Comparison of ENCODE assay signal across 12 mouse cellular contexts in the genomic region with DNA sequence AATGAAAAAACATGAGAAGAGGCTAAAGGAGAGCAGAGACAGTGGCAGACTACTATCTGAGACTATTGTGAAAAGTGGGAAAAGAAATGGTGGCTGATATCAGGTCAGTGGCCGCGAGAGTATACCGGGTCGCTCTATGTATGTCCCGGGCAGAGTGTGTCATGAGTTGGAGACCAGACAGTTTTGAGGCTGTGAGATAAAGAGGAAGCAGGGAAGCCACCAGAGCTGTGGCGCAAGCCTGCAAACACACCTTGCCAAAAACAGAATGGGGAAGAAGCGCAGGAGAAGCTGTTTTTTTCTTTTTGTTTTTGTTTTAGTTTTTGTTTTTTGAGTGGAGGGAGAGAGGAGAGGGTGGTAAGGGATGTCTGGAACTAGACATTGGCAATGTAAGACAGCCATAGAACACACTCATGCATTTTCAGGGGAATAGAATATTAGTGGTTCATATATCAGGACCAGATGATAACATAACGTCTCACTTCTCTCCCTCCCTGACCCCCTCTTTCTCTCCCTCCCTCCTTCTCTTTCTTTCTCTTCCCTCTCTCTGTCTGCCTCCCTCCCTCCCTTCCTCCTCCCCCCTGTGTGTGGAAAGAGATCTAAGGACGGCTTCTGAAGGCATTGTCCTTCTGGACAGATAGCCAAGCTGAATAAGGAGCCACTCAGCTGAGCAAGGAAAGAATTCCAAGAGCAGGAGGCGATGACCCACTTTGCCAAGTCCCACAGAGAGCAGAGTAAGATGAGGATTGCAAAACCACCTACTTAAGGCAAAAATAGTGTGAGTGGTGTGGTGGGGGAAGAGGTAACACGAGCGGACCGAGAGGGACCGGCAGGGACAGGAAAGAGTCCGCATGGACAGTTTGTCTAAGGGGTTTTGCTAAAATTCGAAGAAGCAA.
A peak's percentile ranks its signal among the peaks of the same experiment; 100 is the strongest.
DNase-seq lines count a peak whose midpoint lies in the region; ATAC-seq lines count a peak whose summit lies in the region.
"Had no signal": no experiment of that assay in that cellular context is flagged by ENCODE, and none has a peak within 500 bp of the region (broad histone marks: within the 10 kb centered on the region; RNA-seq: fewer than 3 reads in every experiment).

No protein-coding gene starts in this region.

- DNase-seq in heart, embryonic 10.5 days (ENCODE audit: low spot score) = no peak
- DNase-seq in B cell, adult 2 months = peak; percentile 46 to 57
- peak; percentile 30 for DNase-seq in lung, postnatal 14 days
- DNase-seq in ovary, postnatal 10 days (ENCODE audit: low spot score) = no peak
- DNase-seq in frontal cortex, postnatal 10 days (ENCODE audit: low spot score in 2 of 2) = no peak
- DNase-seq in layer of hippocampus, postnatal 25 days (ENCODE audit: extremely low spot score in 1 of 2, low spot score in 1 of 2) = no peak
- DNase-seq: cerebellum, adult 18-20 months; forebrain, postnatal 0 days had no signal

- H3K9ac ChIP-seq in heart, embryonic 11.5 days (ENCODE audit: low read depth, low read length) = no peak overlapping the region
- H3K9ac ChIP-seq: forebrain, postnatal 0 days; neural tube, embryonic 13.5 days had no signal

- no peak overlapping the region for H3K4me3 ChIP-seq in heart, embryonic 10.5 days
- no peak overlapping the region for H3K4me3 ChIP-seq in heart, embryonic 11.5 days (ENCODE audit: low read depth, low read length)
- H3K4me3 ChIP-seq: neural tube, embryonic 13.5 days had no signal

- peaks cover 9% of the 10 kb centered on the region; the same call in 1 of the 2 replicates for H3K4me1 ChIP-seq in heart, embryonic 10.5 days
- peaks cover 3% of the 10 kb centered on the region; the same call in 1 of the 2 replicates for H3K4me1 ChIP-seq in heart, embryonic 11.5 days (ENCODE audit: control insufficient read depth, insufficient read depth, low read length)
- H3K4me1 ChIP-seq: neural tube, embryonic 13.5 days had no signal

- no peak overlapping the region; the same call in 1 of the 2 replicates for H3K4me2 ChIP-seq in heart, embryonic 11.5 days
- H3K4me2 ChIP-seq: neural tube, embryonic 13.5 days had no signal

- H3K36me3 ChIP-seq in heart, embryonic 10.5 days = no peaks in the 10 kb centered on the region
- H3K36me3 ChIP-seq in heart, embryonic 11.5 days (ENCODE audit: control insufficient read depth, insufficient read depth, low read length) = no peaks in the 10 kb centered on the region
- H3K36me3 ChIP-seq: neural tube, embryonic 13.5 days had no signal

- H3K27ac ChIP-seq in heart, embryonic 10.5 days = peak overlapping the region; percentile 31
- H3K27ac ChIP-seq in heart, embryonic 11.5 days (ENCODE audit: low read depth, low read length) = no peak overlapping the region
- H3K27ac ChIP-seq: neural tube, embryonic 13.5 days had no signal

- no peaks in the 10 kb centered on the region for H3K27me3 ChIP-seq in heart, embryonic 10.5 days (ENCODE audit: insufficient read depth, poor library complexity, severe bottlenecking)
- no peaks in the 10 kb centered on the region for H3K27me3 ChIP-seq in heart, embryonic 11.5 days (ENCODE audit: control insufficient read depth, insufficient read depth, low read length)
- H3K27me3 ChIP-seq: neural tube, embryonic 13.5 days had no signal

- WGBS in heart, embryonic 10.5 days = 61% methylated on average over 16 of the region's 16 CpGs
- WGBS in heart, embryonic 11.5 days (ENCODE audit: insufficient replicate concordance) = 57% methylated on average over 16 of the region's 16 CpGs

- ATAC-seq in heart, embryonic 11.5 days (replicated peaks; ENCODE audit: insufficient number of reproducible peaks, low FRiP score, low TSS enrichment) = no peak
- ATAC-seq in common myeloid progenitor, adult 5-6 weeks (replicated peaks; ENCODE audit: low read depth, poor library complexity, severe bottlenecking) = peak; percentile 97
- ATAC-seq: forebrain, postnatal 0 days; inflammation-experienced regulatory T-cells, adult 6 months had no signal

- H3K9me3 ChIP-seq in heart, embryonic 10.5 days = no peaks in the 10 kb centered on the region
- H3K9me3 ChIP-seq in heart, embryonic 11.5 days (replicated peaks; ENCODE audit: control insufficient read depth, low read length) = no peaks in the 10 kb centered on the region
- H3K9me3 ChIP-seq: neural tube, embryonic 13.5 days had no signal

Comparison
In these comparisons a context has a peak if more than half of its experiments do, and no peak if none do; other contexts are left out.
1. DNase-seq: peak in B cell, adult 2 months (2 of 2) and lung, postnatal 14 days (single experiment); none in heart, embryonic 10.5 days (single experiment), ovary, postnatal 10 days (single experiment), frontal cortex, postnatal 10 days (0 of 2) and layer of hippocampus, postnatal 25 days (0 of 2).